Mouse (Mus musculus) gastrocnemius, postnatal 10 days (tissue): Measurements from ENCODE around the gene Tmem141. TPM values are rescaled to one million over a fixed set of nuclear protein-coding genes. Genes with fewer than 3 reads are reported as not detected.
A peak's percentile ranks its signal among the peaks of the same experiment; 100 is the strongest.

Experiments
- DNase-seq: peaks from one replicate; pipeline ENCODE4 v3.0.0; 2021; ENCODE audit warnings: mixed read lengths
- total RNA-seq, 2 experiments: library from RNA; stranded (reverse); gene quantifications; 2 replicates each; pipeline ENCODE4 v1.2.3; 2021

Gene Tmem141
- total RNA-seq, 2 experiments from 2014 or later, result 12.2 to 13.9 TPM

- DNase-seq, result peak; percentile 45
Observed at GRCm38 (mm10) chr2:25577951-25578795, 43.6 kb downstream of the Tmem141 start.

GRCm38 (mm10) chr2:25576965-25577891, 44.6 kb downstream of the Tmem141 start:
- no peak for DNase-seq

- DNase-seq, result no peak
Observed at GRCm38 (mm10) chr2:25576028-25576850, 45.6 kb downstream of the Tmem141 start.

GRCm38 (mm10) chr2:25575432-25576027, 46.3 kb downstream of the Tmem141 start:
- peak; percentile 57 for DNase-seq

- DNase-seq, result peak; percentile 92
Observed at GRCm38 (mm10) chr2:25574579-25575431, 47.0 kb downstream of the Tmem141 start, which contains the start of the genes Mamdc4 and Phpt1. Gene Mamdc4 (minus strand): TSS chr2:25574845. Gene Phpt1 (minus strand): TSS chr2:25575224.

GRCm38 (mm10) chr2:25574136-25574535, 47.7 kb downstream of the Tmem141 start:
- peak; percentile 16 for DNase-seq

- DNase-seq, result no peak
Observed at GRCm38 (mm10) chr2:25573068-25573467, 48.7 kb downstream of the Tmem141 start.

- no peak for DNase-seq
Observed at GRCm38 (mm10) chr2:25571221-25571620, 50.6 kb downstream of the Tmem141 start.

Other genes with a start within 250 kb of the Tmem141 start
- gene Sapcd2, start 249.7 kb downstream of the Tmem141 start, total RNA-seq, result 1 to 10 TPM; 2.1 to 3.7 TPM
- 10 to 100 TPM; 29.9 to 30.5 TPM for gene Entpd2, start 226.1 kb downstream of the Tmem141 start, total RNA-seq
- gene Npdc1, start 222.7 kb downstream of the Tmem141 start, total RNA-seq, result 10 to 100 TPM; 25.2 to 37.3 TPM
- not detected for gene Fut7, start 198.7 kb downstream of the Tmem141 start, total RNA-seq
- gene Abca2, start 193.3 kb downstream of the Tmem141 start, total RNA-seq, result 10 to 100 TPM; 10.4 to 14.1 TPM
- under 1 TPM in 1 of 2 experiments, not detected in 1; 0.52 TPM for gene Clic3, start 165.2 kb downstream of the Tmem141 start, total RNA-seq
- gene Paxx, start 160.9 kb downstream of the Tmem141 start, total RNA-seq, result 10 to 100 TPM; 23.5 to 25.2 TPM
- 1 to 10 TPM; 1.7 to 9.6 TPM for gene Ptgds, start 152.0 kb downstream of the Tmem141 start, total RNA-seq
- not detected for gene Lcn12, start 128.1 kb downstream of the Tmem141 start, total RNA-seq
- gene Fbxw5, start 121.3 kb downstream of the Tmem141 start, total RNA-seq, result 10 to 100 TPM; 65.5 to 66.7 TPM
- 1 to 10 TPM; 1.4 to 2.0 TPM for gene C8g, start 120.3 kb downstream of the Tmem141 start, total RNA-seq
- gene Traf2, start 75.1 kb downstream of the Tmem141 start, total RNA-seq, result 10 to 100 TPM; 13.3 to 16.4 TPM
- gene Edf1, start 64.2 kb downstream of the Tmem141 start, total RNA-seq, result 100 to 1,000 TPM; 177 to 185 TPM
- 1 to 10 TPM; 2.7 to 4.1 TPM for gene Mamdc4, start 47.2 kb downstream of the Tmem141 start, total RNA-seq
- gene Phpt1, start 46.8 kb downstream of the Tmem141 start, total RNA-seq, result 10 to 100 TPM; 45.8 to 49.0 TPM
- under 1 TPM; 0.14 to 0.38 TPM for gene Ajm1, start 40.2 kb downstream of the Tmem141 start, total RNA-seq
- 10 to 100 TPM; 49.6 to 58.7 TPM for gene Rabl6, start 13.5 kb downstream of the Tmem141 start, total RNA-seq
- gene Ccdc183, start 4.3 kb downstream of the Tmem141 start, total RNA-seq, result not detected
- gene Fcna, start 6.0 kb upstream of the Tmem141 start, total RNA-seq, result 1 to 10 TPM; 5.6 to 6.5 TPM
- gene Lcn8, start 31.1 kb upstream of the Tmem141 start, total RNA-seq, result 10 to 100 TPM; 27.7 to 36.4 TPM
- gene Lcn5, start 35.9 kb upstream of the Tmem141 start, total RNA-seq, result not detected
- gene Lcn6, start 54.8 kb upstream of the Tmem141 start, total RNA-seq, result not detected
- not detected for gene Lcn10, start 60.7 kb upstream of the Tmem141 start, total RNA-seq
- not detected for gene Obp2a, start 78.0 kb upstream of the Tmem141 start, total RNA-seq
- gene Bmyc, start 84.7 kb upstream of the Tmem141 start, total RNA-seq, result 10 to 100 TPM; 18.3 to 20.4 TPM
- not detected for gene Obp2b, start 115.0 kb upstream of the Tmem141 start, total RNA-seq
- gene Lcn3, start 143.6 kb upstream of the Tmem141 start, total RNA-seq, result not detected
- not detected for gene Lcn11, start 155.0 kb upstream of the Tmem141 start, total RNA-seq
- not detected for gene Gm13539, start 160.3 kb upstream of the Tmem141 start, total RNA-seq
- gene Glt6d1, start 193.8 kb upstream of the Tmem141 start, total RNA-seq, result not detected
- not detected for gene Lcn9, start 201.1 kb upstream of the Tmem141 start, total RNA-seq
- not detected for gene Sohlh1, start 225.2 kb upstream of the Tmem141 start, total RNA-seq
- gene Kcnt1, start 241.7 kb upstream of the Tmem141 start, total RNA-seq, result under 1 TPM; 0.12 to 0.34 TPM